ENCODE assay signal across 33 mouse cellular contexts in the genomic region with DNA sequence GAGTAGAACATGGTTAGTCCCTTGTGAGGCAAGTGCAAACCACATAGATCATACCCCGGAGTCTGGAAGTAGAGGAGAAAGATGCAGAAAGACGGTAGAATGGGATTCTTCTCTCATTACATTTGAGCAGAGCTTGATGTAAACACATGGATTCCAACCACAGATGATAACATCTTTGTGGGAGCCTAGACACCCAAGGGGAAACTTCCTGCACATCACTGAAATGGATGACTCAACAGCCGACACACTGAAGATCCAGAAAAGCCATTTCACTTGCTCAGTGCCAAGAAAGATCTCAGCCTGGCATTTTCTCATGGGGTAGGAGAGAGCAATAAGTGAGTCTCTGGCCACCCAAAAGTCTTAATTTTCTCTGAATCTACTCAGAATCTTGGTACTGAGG. TPM values are rescaled to one million over a fixed set of nuclear protein-coding genes. Genes with fewer than 3 reads are reported as not detected.
A peak's percentile ranks its signal among the peaks of the same experiment; 100 is the strongest.
DNase-seq lines count a peak whose midpoint lies in the region; ATAC-seq and TF ChIP-seq lines count a peak whose summit lies in the region.
"Had no signal": no experiment of that assay in that cellular context is flagged by ENCODE, and none has a peak within 500 bp of the region (broad histone marks: within the 10 kb centered on the region; RNA-seq: fewer than 3 reads in every experiment).

No protein-coding gene starts in this region.

- TF ChIP-seq POLR2A in cerebellum, adult 2 months (IDR thresholded peaks at IDR 0.05; ENCODE audit: borderline replicate concordance, insufficient read depth, low read length): no peak

- no peak for TF ChIP-seq CTCF in cerebellum, adult 2 months (IDR thresholded peaks at IDR 0.05; ENCODE audit: borderline replicate concordance, insufficient read depth, low read depth, low read length)

- H3K4me3 ChIP-seq in hindbrain, embryonic 14.5 days (replicated peaks; ENCODE audit: low read length): no peak overlapping the region
- no peak overlapping the region for H3K4me3 ChIP-seq in hindbrain, embryonic 16.5 days (ENCODE audit: low read length)
- H3K4me3 ChIP-seq in cerebellum, adult 2 months (replicated peaks; ENCODE audit: insufficient read depth, low read depth, low read length): no peak overlapping the region
- H3K4me3 ChIP-seq: embryonic facial prominence, embryonic 12.5 days; embryonic facial prominence, embryonic 15.5 days; gastrocnemius, adult 2 months; heart, embryonic 10.5 days; heart, embryonic 13.5 days; hindbrain, embryonic 15.5 days; intestine, embryonic 15.5 days had no signal

- H3K4me1 ChIP-seq in hindbrain, embryonic 14.5 days (replicated peaks; ENCODE audit: control insufficient read depth, insufficient read depth, low read length): no peaks in the 10 kb centered on the region; the same call in 1 of the 2 replicates
- no peaks in the 10 kb centered on the region for H3K4me1 ChIP-seq in hindbrain, embryonic 16.5 days (ENCODE audit: control insufficient read depth, insufficient read depth, low read depth, low read length)
- H3K4me1 ChIP-seq in cerebellum, adult 2 months (ENCODE audit: control insufficient read depth, insufficient read depth, low read length): peaks cover 2% of the 10 kb centered on the region
- H3K4me1 ChIP-seq: hindbrain, embryonic 15.5 days; intestine, embryonic 15.5 days had no signal

- ATAC-seq in hindbrain, embryonic 14.5 days (ENCODE audit: low FRiP score): no peak
- ATAC-seq in hindbrain, embryonic 16.5 days: no peak
- ATAC-seq: activated CD4-positive, CD25-positive, alpha-beta regulatory T cell, adult 4 months; CD4-positive, CD25-positive, alpha-beta regulatory T cell, adult 4 months; forebrain, embryonic 14.5 days; forebrain, postnatal 0 days; intestine, embryonic 15.5 days had no signal

- no peaks in the 10 kb centered on the region for H3K27me3 ChIP-seq in hindbrain, embryonic 14.5 days (ENCODE audit: control insufficient read depth, insufficient read depth, low read length)
- H3K27me3 ChIP-seq in hindbrain, embryonic 16.5 days (replicated peaks; ENCODE audit: control insufficient read depth, insufficient read depth, low read length): no peaks in the 10 kb centered on the region
- no peaks in the 10 kb centered on the region for H3K27me3 ChIP-seq in cerebellum, adult 2 months (ENCODE audit: control insufficient read depth, insufficient read depth, low read length)
- H3K27me3 ChIP-seq: embryonic facial prominence, embryonic 12.5 days; embryonic facial prominence, embryonic 15.5 days; heart, embryonic 13.5 days; hindbrain, embryonic 15.5 days; intestine, embryonic 15.5 days had no signal

- H3K9me3 ChIP-seq in hindbrain, embryonic 14.5 days (ENCODE audit: control insufficient read depth, low read length): no peaks in the 10 kb centered on the region
- peaks cover 4% of the 10 kb centered on the region for H3K9me3 ChIP-seq in hindbrain, embryonic 16.5 days (ENCODE audit: control insufficient read depth, low read length)
- H3K9me3 ChIP-seq: embryonic facial prominence, embryonic 12.5 days; embryonic facial prominence, embryonic 15.5 days; heart, embryonic 10.5 days; heart, embryonic 13.5 days; hindbrain, embryonic 15.5 days; intestine, embryonic 15.5 days had no signal

- H3K27ac ChIP-seq in hindbrain, embryonic 14.5 days: no peak overlapping the region
- no peak overlapping the region for H3K27ac ChIP-seq in hindbrain, embryonic 16.5 days (ENCODE audit: low read depth, low read length)
- no peak overlapping the region for H3K27ac ChIP-seq in cerebellum, adult 2 months (ENCODE audit: insufficient read depth, low read length)
- H3K27ac ChIP-seq: embryonic facial prominence, embryonic 12.5 days; embryonic facial prominence, embryonic 15.5 days; gastrocnemius, adult 2 months; heart, embryonic 10.5 days; heart, embryonic 13.5 days; hindbrain, embryonic 15.5 days; intestine, embryonic 15.5 days had no signal

- no peak overlapping the region for H3K4me2 ChIP-seq in hindbrain, embryonic 14.5 days (replicated peaks)
- no peak overlapping the region for H3K4me2 ChIP-seq in hindbrain, embryonic 16.5 days (ENCODE audit: low read length)
- H3K4me2 ChIP-seq: embryonic facial prominence, embryonic 12.5 days; embryonic facial prominence, embryonic 15.5 days; heart, embryonic 13.5 days; hindbrain, embryonic 15.5 days; intestine, embryonic 15.5 days had no signal

- 87% methylated on average over 3 of the region's 3 CpGs for WGBS in hindbrain, embryonic 14.5 days
- 92% methylated on average over 3 of the region's 3 CpGs for WGBS in hindbrain, embryonic 16.5 days
- 86% methylated on average over 3 of the region's 3 CpGs for WGBS in cerebellum, adult 2 months

- no peak overlapping the region for H3K9ac ChIP-seq in hindbrain, embryonic 14.5 days
- H3K9ac ChIP-seq in hindbrain, embryonic 16.5 days (ENCODE audit: low read depth, low read length): no peak overlapping the region
- H3K9ac ChIP-seq: embryonic facial prominence, embryonic 12.5 days; embryonic facial prominence, embryonic 15.5 days; forebrain, postnatal 0 days; heart, embryonic 13.5 days; hindbrain, embryonic 15.5 days; intestine, embryonic 15.5 days had no signal

- no peaks in the 10 kb centered on the region for H3K36me3 ChIP-seq in hindbrain, embryonic 14.5 days (replicated peaks; ENCODE audit: control insufficient read depth, insufficient read depth)
- no peaks in the 10 kb centered on the region for H3K36me3 ChIP-seq in hindbrain, embryonic 16.5 days (ENCODE audit: control insufficient read depth, insufficient read depth, low read length)
- H3K36me3 ChIP-seq: embryonic facial prominence, embryonic 12.5 days; embryonic facial prominence, embryonic 15.5 days; heart, embryonic 10.5 days; heart, embryonic 13.5 days; hindbrain, embryonic 15.5 days; intestine, embryonic 15.5 days had no signal

- peak; percentile 7 for DNase-seq in hindbrain, embryonic 14.5 days (ENCODE audit: low spot score)
- DNase-seq in 3T3-L1 (ENCODE audit: low read depth, low spot score): peak; percentile 90
- peak; percentile 76 for DNase-seq in NIH3T3 (ENCODE audit: low read depth)
- no peak for DNase-seq in urinary bladder, postnatal 10 days (ENCODE audit: low spot score)
- no peak for DNase-seq in cerebellum, adult 2 months
- DNase-seq: adrenal gland, adult 8-10 months; adrenal gland, postnatal 25 days; B cell, adult 2 months; cerebellum, adult 11-12 months; cerebellum, adult 9-10 months; cerebellum, postnatal 25 days; forebrain, postnatal 0 days; gastrocnemius, adult 2 months; gastrocnemius, postnatal 14 days; heart, adult 18-20 months; heart, postnatal 14 days; heart, postnatal 4 days; kidney, adult 18-20 months had no signal

RNA-seq across cellular contexts. Expression of a gene that starts 20.5 kb away (rescaled TPM):
- not detected in 2 replicates for polyA plus RNA-seq in hindbrain, embryonic 14.5 days (2014; fragmentation: Nextera tagmentation; extraction: Ambion mirVana)
- polyA plus RNA-seq in hindbrain, embryonic 16.5 days (2015; fragmentation: Nextera tagmentation; extraction: Ambion mirVana): not detected in 2 replicates
- polyA plus RNA-seq in cerebellum, adult 2 months (2012; rRNA removed): 0.11 TPM in 1 of 2 replicates, not detected in the other
- polyA plus RNA-seq: activated CD4-positive, CD25-positive, alpha-beta regulatory T cell, adult 4 months; brain, embryonic 14.5 days; CD4-positive, CD25-positive, alpha-beta regulatory T cell, adult 4 months; embryonic facial prominence, embryonic 12.5 days; embryonic facial prominence, embryonic 15.5 days; forebrain, embryonic 11.5 days; forebrain, embryonic 14.5 days; forebrain, postnatal 0 days; frontal cortex, adult 2 months; heart, embryonic 10.5 days; heart, embryonic 13.5 days; heart, embryonic 16.5 days; hindbrain, embryonic 11.5 days; hindbrain, embryonic 15.5 days; intestine, embryonic 15.5 days had no signal

Comparison
In these comparisons a context has a peak if more than half of its experiments do, and no peak if none do; other contexts are left out.
1. DNase-seq: peak in hindbrain, embryonic 14.5 days (single experiment), 3T3-L1 (single experiment) and NIH3T3 (single experiment); none in urinary bladder, postnatal 10 days (single experiment) and cerebellum, adult 2 months (0 of 2).